Mouse (Mus musculus) liver, postnatal 0 days (tissue): ENCODE measurements at regions not wholly inside any gene's neighbourhood (a gene's known extent, or its start where the extent isn't known, plus 50 kb on each side); places are given as distances from the start of the nearest gene placed in this dataset.

Experiments used
- CTCF ChIP-seq: sonication (generic); IDR thresholded peaks from 2 replicates; pipeline ENCODE4 v1.5.1; 2016; ENCODE audit warnings: antibody characterized with exemption, low read depth
- EP300 ChIP-seq: IDR thresholded peaks from 2 replicates; pipeline ENCODE4 v1.6.1; 2016; ENCODE audit warnings: antibody characterized with exemption, low read depth, mild to moderate bottlenecking

DNA sequence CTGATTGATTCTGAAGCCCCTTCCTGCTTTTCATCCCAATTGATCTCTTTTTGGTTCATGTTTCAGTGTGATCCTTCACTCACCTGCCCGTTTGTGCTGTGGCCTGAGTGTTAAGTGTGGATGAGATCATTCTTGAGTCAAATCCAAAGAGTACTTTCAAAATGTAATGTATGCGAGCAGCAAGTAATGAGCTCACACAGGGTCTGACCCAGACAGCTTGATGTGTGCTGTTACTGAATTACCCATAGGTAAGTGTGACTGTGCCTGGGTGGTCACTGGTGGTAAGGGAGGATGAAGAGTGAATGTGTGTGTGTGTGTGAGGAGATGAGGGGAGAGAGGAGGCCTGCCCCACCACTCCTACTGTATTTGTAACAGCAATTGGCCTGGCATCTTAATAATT lies 151.4 kb downstream of the Twistnb start:
- no peak for TF ChIP-seq CTCF
- no peak for TF ChIP-seq EP300
